Mouse (Mus musculus): ENCODE data around the gene Olfr1249.
"Not testable (repeated sequence)": the region's sequence is repeated elsewhere in the genome, so short reads cannot be mapped to it uniquely, and the experiment has no call there.

The Olfr1249 gene

GRCm38 (mm10) chr2:89634883-89635282, at the start of gene Olfr1249:
TSS of gene Olfr1249 (minus strand) at chr2:89634983.
- no peak for DNase-seq (ENCODE audit: low spot score in 2 of 2)

DNA sequence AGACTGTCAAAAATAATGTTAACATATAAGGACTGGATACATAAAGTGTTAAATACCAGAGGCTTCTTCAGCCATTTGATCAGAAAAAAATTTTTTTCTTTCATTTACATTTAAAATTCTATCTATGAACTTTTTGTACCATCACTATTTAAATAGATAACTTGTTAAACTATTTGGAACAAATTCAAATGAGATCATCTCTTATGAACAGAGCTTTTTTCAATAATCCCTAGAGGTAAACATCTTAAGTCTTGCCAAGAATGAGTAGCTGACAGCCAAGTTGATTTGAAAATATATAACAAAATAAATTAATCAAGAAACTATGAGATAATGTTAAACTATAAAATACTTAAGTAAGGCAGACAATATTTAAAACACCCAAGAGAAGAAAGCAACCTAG, 37.1 kb upstream of the Olfr1249 start, which contains the start of gene Olfr1251:
Olfr1251 (minus strand) TSS at position 101 of the 400 bp plus-strand sequence.
- DNase-seq (ENCODE audit: low spot score in 2 of 2), result no peak

GRCm38 (mm10) chr2:89661367-89661766, 26.6 kb upstream of the Olfr1249 start, which contains the start of gene Olfr1250:
TSS of gene Olfr1250 (minus strand) at chr2:89661467.
- no peak for DNase-seq (ENCODE audit: low spot score in 2 of 2)

- not testable (repeated sequence) for DNase-seq (ENCODE audit: low spot score in 2 of 2)
Observed at GRCm38 (mm10) chr2:89618145-89618544, 16.6 kb downstream of the Olfr1249 start, which contains the start of gene Olfr1248. TSS of gene Olfr1248 (minus strand) at chr2:89618245.

DNA sequence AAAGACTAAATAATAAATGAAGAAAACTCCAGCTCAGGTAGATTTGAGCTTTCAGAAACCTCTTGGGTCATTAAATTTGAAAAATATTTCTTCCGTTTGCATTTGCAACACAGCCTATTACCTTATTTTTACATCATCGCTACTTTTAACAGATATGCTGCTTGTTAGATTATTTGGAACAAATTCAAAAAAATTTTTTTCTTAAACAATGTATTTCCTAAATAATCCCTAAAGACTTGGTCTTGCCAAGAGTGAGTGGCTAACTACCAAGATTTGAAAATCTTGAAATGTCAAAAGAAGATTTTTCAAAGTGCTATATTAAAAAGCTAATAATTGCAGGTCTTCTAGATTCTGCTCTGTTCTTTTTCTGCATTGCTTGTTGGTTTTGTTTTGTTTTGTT, 20.8 kb downstream of the Olfr1249 start, which contains the start of gene Olfr1247:
Olfr1247 (minus strand) TSS at position 101 of the 400 bp plus-strand sequence.
- DNase-seq (ENCODE audit: low spot score in 2 of 2), result no peak

GRCm38 (mm10) chr2:89593057-89593456, 41.7 kb downstream of the Olfr1249 start, which contains the start of gene Olfr1246:
TSS of gene Olfr1246 (minus strand) at chr2:89593157.
- no peak for DNase-seq (ENCODE audit: low spot score in 2 of 2)

Measured in spleen, postnatal 36 days (tissue).